Mouse (Mus musculus): ENCODE measurements around the gene Mturn. TPM values are rescaled to one million over a fixed set of nuclear protein-coding genes. Genes with fewer than 3 reads are reported as not detected.

Gene Mturn
- polyA plus RNA-seq, 1 experiment from 2014 or later: 9.1 TPM

GRCm38 (mm10) chr6:54701901-54702300 lies 20.5 kb downstream of the Mturn start:
- Histone ChIP-seq H3K4me3 (no peak overlapping the region), H3K27me3 (replicated peaks; ENCODE audit: low read depth, poor library complexity, severe bottlenecking) (peaks cover 55% of the 10 kb centered on the region), H3K4me1 (peaks cover 33% of the 10 kb centered on the region), H3K27ac (replicated peaks) (no peak overlapping the region), H3K36me3 (replicated peaks) (no peaks in the 10 kb centered on the region), H3K9me3 (no peaks in the 10 kb centered on the region)
- no peak for DNase-seq (ENCODE audit: low spot score)
- 83% methylated on average over 9 of the region's 9 CpGs for WGBS

- no peak for DNase-seq (ENCODE audit: low spot score)
- Histone ChIP-seq H3K9me3 (no peaks in the 10 kb centered on the region), H3K27me3 (replicated peaks; ENCODE audit: low read depth, poor library complexity, severe bottlenecking) (peaks cover 49% of the 10 kb centered on the region), H3K36me3 (replicated peaks) (no peaks in the 10 kb centered on the region), H3K4me1 (peaks cover 29% of the 10 kb centered on the region), H3K4me3 (no peak overlapping the region), H3K27ac (replicated peaks) (0 out of 2 replicates have a peak overlapping the region, but pooled peaks have one; percentile 14)
- WGBS: 29% methylated on average over 14 of the region's 14 CpGs
Observed at GRCm38 (mm10) chr6:54703633-54704538, 22.5 kb downstream of the Mturn start.

- H3K36me3 ChIP-seq (replicated peaks): no peaks in the 10 kb centered on the region
- H3K9me3 ChIP-seq: no peaks in the 10 kb centered on the region
- WGBS: 30% methylated on average over 6 of the region's 6 CpGs
- H3K4me1 ChIP-seq: peaks cover 25% of the 10 kb centered on the region
- no peak overlapping the region for H3K4me3 ChIP-seq
- peaks cover 46% of the 10 kb centered on the region for H3K27me3 ChIP-seq (replicated peaks; ENCODE audit: low read depth, poor library complexity, severe bottlenecking)
- 0 out of 2 replicates have a peak overlapping the region, but pooled peaks have one; percentile 14 for H3K27ac ChIP-seq (replicated peaks)
- DNase-seq (ENCODE audit: low spot score): no peak
Observed at GRCm38 (mm10) chr6:54704539-54704845, 23.1 kb downstream of the Mturn start.

- no peak overlapping the region for H3K27ac ChIP-seq (replicated peaks)
- H3K4me3 ChIP-seq: no peak overlapping the region
- peaks cover 46% of the 10 kb centered on the region for H3K27me3 ChIP-seq (replicated peaks; ENCODE audit: low read depth, poor library complexity, severe bottlenecking)
Observed at GRCm38 (mm10) chr6:54704847-54705246, 23.4 kb downstream of the Mturn start.

GRCm38 (mm10) chr6:54705387-54705909 lies 24.0 kb downstream of the Mturn start:
- no peaks in the 10 kb centered on the region for H3K36me3 ChIP-seq (replicated peaks)
- peak; percentile 30 for DNase-seq (ENCODE audit: low spot score)
- H3K27me3 ChIP-seq (replicated peaks; ENCODE audit: low read depth, poor library complexity, severe bottlenecking): peaks cover 40% of the 10 kb centered on the region
- no peak overlapping the region for H3K27ac ChIP-seq (replicated peaks)
- WGBS: 17% methylated on average over 11 of the region's 11 CpGs
- H3K4me3 ChIP-seq: peak overlapping the region; percentile 36
- H3K9me3 ChIP-seq: 0 out of 2 replicates have a peak, but pooled peaks cover 2% of the 10 kb centered on the region
- H3K4me1 ChIP-seq: peaks cover 25% of the 10 kb centered on the region

More at GRCm38 (mm10) chr6:54704847-54705246, 23.4 kb downstream of the Mturn start:
- no peak for DNase-seq (ENCODE audit: low spot score)
- Histone ChIP-seq H3K36me3 (replicated peaks) (no peaks in the 10 kb centered on the region), H3K9me3 (no peaks in the 10 kb centered on the region), H3K4me1 (peaks cover 25% of the 10 kb centered on the region)
- 24% methylated on average over 5 of the region's 5 CpGs for WGBS

- WGBS: 70% methylated on average over 2 of the region's 2 CpGs
- no peak overlapping the region for H3K27ac ChIP-seq (replicated peaks)
- peaks cover 25% of the 10 kb centered on the region for H3K4me1 ChIP-seq
Observed at GRCm38 (mm10) chr6:54706099-54706498, 24.7 kb downstream of the Mturn start.

GRCm38 (mm10) chr6:54706611-54707172 lies 25.3 kb downstream of the Mturn start:
- WGBS: 85% methylated on average over 3 of the region's 3 CpGs

More at GRCm38 (mm10) chr6:54706099-54706498, 24.7 kb downstream of the Mturn start:
- no peak for DNase-seq (ENCODE audit: low spot score)
- no peak overlapping the region for H3K4me3 ChIP-seq
- H3K9me3 ChIP-seq: 0 out of 2 replicates have a peak, but pooled peaks cover 2% of the 10 kb centered on the region
- peaks cover 33% of the 10 kb centered on the region for H3K27me3 ChIP-seq (replicated peaks; ENCODE audit: low read depth, poor library complexity, severe bottlenecking)
- no peaks in the 10 kb centered on the region for H3K36me3 ChIP-seq (replicated peaks)

GRCm38 (mm10) chr6:54708646-54709045 lies 27.2 kb downstream of the Mturn start:
- DNase-seq (ENCODE audit: low spot score): no peak
- peaks cover 20% of the 10 kb centered on the region for H3K4me1 ChIP-seq

More at GRCm38 (mm10) chr6:54706611-54707172, 25.3 kb downstream of the Mturn start:
- DNase-seq (ENCODE audit: low spot score): no peak
- Histone ChIP-seq H3K36me3 (replicated peaks) (no peaks in the 10 kb centered on the region), H3K27ac (replicated peaks) (no peak overlapping the region), H3K27me3 (replicated peaks; ENCODE audit: low read depth, poor library complexity, severe bottlenecking) (peaks cover 27% of the 10 kb centered on the region), H3K4me1 (peaks cover 25% of the 10 kb centered on the region), H3K9me3 (0 out of 2 replicates have a peak, but pooled peaks cover 2% of the 10 kb centered on the region), H3K4me3 (no peak overlapping the region)

GRCm38 (mm10) chr6:54715697-54716096 lies 34.3 kb downstream of the Mturn start:
- H3K4me1 ChIP-seq: peaks cover 17% of the 10 kb centered on the region
- no peak for DNase-seq (ENCODE audit: low spot score)
- no peaks in the 10 kb centered on the region for H3K9me3 ChIP-seq
- H3K4me3 ChIP-seq: no peak overlapping the region
- H3K27me3 ChIP-seq (replicated peaks; ENCODE audit: low read depth, poor library complexity, severe bottlenecking): no peaks in the 10 kb centered on the region
- no peaks in the 10 kb centered on the region for H3K36me3 ChIP-seq (replicated peaks)
- no peak overlapping the region for H3K27ac ChIP-seq (replicated peaks)
- WGBS: 35% methylated on average over 2 of the region's 2 CpGs

More at GRCm38 (mm10) chr6:54708646-54709045, 27.2 kb downstream of the Mturn start:
- 93% methylated on average over 4 of the region's 4 CpGs for WGBS
- H3K27me3 ChIP-seq (replicated peaks; ENCODE audit: low read depth, poor library complexity, severe bottlenecking): peaks cover 13% of the 10 kb centered on the region
- no peak overlapping the region for H3K4me3 ChIP-seq
- no peaks in the 10 kb centered on the region for H3K36me3 ChIP-seq (replicated peaks)
- H3K27ac ChIP-seq (replicated peaks): no peak overlapping the region
- 0 out of 2 replicates have a peak, but pooled peaks cover 2% of the 10 kb centered on the region for H3K9me3 ChIP-seq

- no peaks in the 10 kb centered on the region for H3K36me3 ChIP-seq (replicated peaks)
- WGBS: 77% methylated on average over 15 of the region's 15 CpGs
- H3K4me3 ChIP-seq: no peak overlapping the region
- H3K27me3 ChIP-seq (replicated peaks; ENCODE audit: low read depth, poor library complexity, severe bottlenecking): no peaks in the 10 kb centered on the region
- H3K27ac ChIP-seq (replicated peaks): peak overlapping the region; percentile 40
- H3K9me3 ChIP-seq: no peaks in the 10 kb centered on the region
- no peak for DNase-seq (ENCODE audit: low spot score)
- peaks cover 17% of the 10 kb centered on the region for H3K4me1 ChIP-seq
Observed at GRCm38 (mm10) chr6:54718779-54719685, 37.6 kb downstream of the Mturn start.

GRCm38 (mm10) chr6:54719686-54720310 lies 38.4 kb downstream of the Mturn start:
- H3K4me3 ChIP-seq: no peak overlapping the region
- peak overlapping the region; percentile 40 for H3K27ac ChIP-seq (replicated peaks)
- DNase-seq (ENCODE audit: low spot score): no peak
- H3K9me3 ChIP-seq: no peaks in the 10 kb centered on the region
- H3K27me3 ChIP-seq (replicated peaks; ENCODE audit: low read depth, poor library complexity, severe bottlenecking): no peaks in the 10 kb centered on the region
- H3K4me1 ChIP-seq: peaks cover 17% of the 10 kb centered on the region
- WGBS: 36% methylated on average over 14 of the region's 14 CpGs
- H3K36me3 ChIP-seq (replicated peaks): no peaks in the 10 kb centered on the region
